Mouse (Mus musculus) cortical plate, adult 2 months (tissue): ENCODE data around the gene Gabrr2.

Source experiments
- CTCF ChIP-seq: fragments of 200-500 bp; IDR thresholded peaks from 2 replicates; pipeline ENCODE4 v1.5.1; 2011; ENCODE audit warnings: mild to moderate bottlenecking, control low read depth, low read length; ENCODE audit not compliant: insufficient read depth; ENCODE audit errors: extremely low read depth
- POLR2A ChIP-seq: fragments of 200-500 bp; IDR thresholded peaks from 2 replicates; pipeline ENCODE4 v1.6.1; 2011; ENCODE audit warnings: mild to moderate bottlenecking, low read length, control low read depth; ENCODE audit not compliant: insufficient read depth; ENCODE audit errors: extremely low read depth

GRCm38 (mm10) chr4:33072526-33073161 lies 9.8 kb downstream of the Gabrr2 start:
- TF ChIP-seq CTCF = no peak
- no peak for TF ChIP-seq POLR2A
